ENCODE assay signal across 8 mouse cellular contexts in genomic region chr7:29316976-29317375, GRCm38 (mm10). TPM values are rescaled to one million over a fixed set of nuclear protein-coding genes. Genes with fewer than 3 reads are reported as not detected.
DNase-seq lines count a peak whose midpoint lies in the region; ATAC-seq and TF ChIP-seq lines count a peak whose summit lies in the region.

No protein-coding gene starts in this region.

- peaks cover 25% of the 10 kb centered on the region for H3K4me1 ChIP-seq in heart, embryonic 11.5 days (ENCODE audit: control insufficient read depth, insufficient read depth, low read length)
- H3K4me1 ChIP-seq in forebrain, postnatal 0 days (ENCODE audit: insufficient read depth), result peaks cover 76% of the 10 kb centered on the region
- peaks cover 82% of the 10 kb centered on the region for H3K4me1 ChIP-seq in midbrain, embryonic 16.5 days (ENCODE audit: control insufficient read depth, insufficient read depth, low read length)

- 0 out of 2 replicates have a peak, but pooled peaks have one; percentile 25 for ATAC-seq in heart, embryonic 11.5 days (replicated peaks; ENCODE audit: insufficient number of reproducible peaks, low FRiP score, low TSS enrichment)
- ATAC-seq in forebrain, postnatal 0 days, result peak; percentile 47
- peak; percentile 23 for ATAC-seq in midbrain, embryonic 16.5 days

- H3K4me2 ChIP-seq in heart, embryonic 11.5 days, result peak overlapping the region; percentile 23
- peak overlapping the region; percentile 33; the same call in 1 of the 2 replicates for H3K4me2 ChIP-seq in forebrain, postnatal 0 days (ENCODE audit: low read depth)
- peak overlapping the region; percentile 37 for H3K4me2 ChIP-seq in midbrain, embryonic 16.5 days (ENCODE audit: low read length)

- H3K27ac ChIP-seq in heart, embryonic 11.5 days (ENCODE audit: low read depth, low read length), result peak overlapping the region; percentile 29; the same call in 1 of the 2 replicates
- H3K27ac ChIP-seq in forebrain, postnatal 0 days (ENCODE audit: low read depth, low read length), result peak overlapping the region; percentile 95
- peak overlapping the region; percentile 96 for H3K27ac ChIP-seq in midbrain, embryonic 16.5 days (ENCODE audit: low read length)

- no peak overlapping the region for H3K9ac ChIP-seq in heart, embryonic 11.5 days (ENCODE audit: low read depth, low read length)
- peak overlapping the region; percentile 46 for H3K9ac ChIP-seq in forebrain, postnatal 0 days
- H3K9ac ChIP-seq in midbrain, embryonic 16.5 days (ENCODE audit: low read depth, low read length), result peak overlapping the region; percentile 51

- TF ChIP-seq CTCF in forebrain, postnatal 0 days (IDR thresholded peaks at IDR 0.05; ENCODE audit: low read depth), result peak; percentile 40; the same call in 1 of the 2 replicates

- WGBS in heart, embryonic 11.5 days (ENCODE audit: insufficient replicate concordance), result 7% methylated on average over 10 of the region's 10 CpGs
- 3% methylated on average over 10 of the region's 10 CpGs for WGBS in forebrain, postnatal 0 days
- 2% methylated on average over 6 of the region's 10 CpGs for WGBS in midbrain, embryonic 16.5 days

- H3K36me3 ChIP-seq in heart, embryonic 11.5 days (ENCODE audit: control insufficient read depth, insufficient read depth, low read length), result no peaks in the 10 kb centered on the region
- peaks cover 20% of the 10 kb centered on the region for H3K36me3 ChIP-seq in forebrain, postnatal 0 days (ENCODE audit: insufficient read depth)
- H3K36me3 ChIP-seq in midbrain, embryonic 16.5 days (ENCODE audit: control insufficient read depth, insufficient read depth, low read length), result peaks cover 3% of the 10 kb centered on the region; the same call in 1 of the 2 replicates

- no peak for DNase-seq in heart, adult 11 months
- peak; percentile 70 to 77 for DNase-seq in cerebellum, adult 18-20 months
- DNase-seq in forebrain, postnatal 0 days, result peak; percentile 87
- peak; percentile 74 to 84 for DNase-seq in left cerebral cortex, postnatal 25 days (ENCODE audit: low spot score in 2 of 2)
- DNase-seq in thymus, postnatal 25 days, result peak; percentile 50
- no peak for DNase-seq in spleen, postnatal 36 days (ENCODE audit: low spot score in 2 of 2)

- intact Hi-C loops in left cerebral cortex, postnatal 25 days (cut with DNase I), result no loop called here

- H3K27me3 ChIP-seq in heart, embryonic 11.5 days (ENCODE audit: control insufficient read depth, insufficient read depth, low read length), result peaks cover 20% of the 10 kb centered on the region
- H3K27me3 ChIP-seq in forebrain, postnatal 0 days (ENCODE audit: insufficient read depth, low read length), result no peaks in the 10 kb centered on the region
- H3K27me3 ChIP-seq in midbrain, embryonic 16.5 days (ENCODE audit: control insufficient read depth, insufficient read depth, low read depth, low read length), result no peaks in the 10 kb centered on the region

- no peaks in the 10 kb centered on the region for H3K9me3 ChIP-seq in heart, embryonic 11.5 days (replicated peaks; ENCODE audit: control insufficient read depth, low read length)
- H3K9me3 ChIP-seq in forebrain, postnatal 0 days (ENCODE audit: low read length), result no peaks in the 10 kb centered on the region
- no peaks in the 10 kb centered on the region for H3K9me3 ChIP-seq in midbrain, embryonic 16.5 days (replicated peaks; ENCODE audit: control insufficient read depth, low read length, poor library complexity, severe bottlenecking)

- H3K4me3 ChIP-seq in heart, embryonic 11.5 days (ENCODE audit: low read depth, low read length), result no peak overlapping the region
- H3K4me3 ChIP-seq in forebrain, postnatal 0 days (ENCODE audit: low read depth, low read length), result no peak overlapping the region
- H3K4me3 ChIP-seq in midbrain, embryonic 16.5 days (ENCODE audit: low read depth, low read length), result no peak overlapping the region

RNA-seq across cellular contexts. Expression of gene Dpf1, which starts 13.2 kb away (rescaled TPM):
- 2.9 and 3.3 TPM in 2 replicates for polyA plus RNA-seq in heart, embryonic 11.5 days (2014; fragmentation: Nextera tagmentation; extraction: Ambion mirVana)
- total RNA-seq in forebrain, postnatal 0 days (2014; rRNA removed), result 246 and 291 TPM in 2 replicates
- polyA plus RNA-seq in forebrain, postnatal 0 days (2015; fragmentation: Nextera tagmentation; extraction: Ambion mirVana), result 243 and 248 TPM in 2 replicates
- total RNA-seq in left cerebral cortex, postnatal 25 days (2021), result 100 to 1,000 TPM; 110 to 115 TPM
- polyA plus RNA-seq in midbrain, embryonic 16.5 days (2015; fragmentation: Nextera tagmentation; extraction: Ambion mirVana), result 223 and 226 TPM in 2 replicates

RNA-seq across cellular contexts. Expression of gene Ppp1r14a, which starts 27.9 kb away (rescaled TPM):
- 9.4 and 10.3 TPM in 2 replicates for polyA plus RNA-seq in heart, embryonic 11.5 days (2014; fragmentation: Nextera tagmentation; extraction: Ambion mirVana)
- 1.5 and 2.0 TPM in 2 replicates for total RNA-seq in forebrain, postnatal 0 days (2014; rRNA removed)
- polyA plus RNA-seq in forebrain, postnatal 0 days (2015; fragmentation: Nextera tagmentation; extraction: Ambion mirVana), result 2.3 and 2.8 TPM in 2 replicates
- 10 to 100 TPM; 13.6 to 14.2 TPM for total RNA-seq in left cerebral cortex, postnatal 25 days (2021)
- 2.5 and 2.7 TPM in 2 replicates for polyA plus RNA-seq in midbrain, embryonic 16.5 days (2015; fragmentation: Nextera tagmentation; extraction: Ambion mirVana)

RNA-seq across cellular contexts. Expression of gene Spint2, which starts 35.3 kb away (rescaled TPM):
- 39.2 and 42.8 TPM in 2 replicates for polyA plus RNA-seq in heart, embryonic 11.5 days (2014; fragmentation: Nextera tagmentation; extraction: Ambion mirVana)
- 32.3 and 36.7 TPM in 2 replicates for total RNA-seq in forebrain, postnatal 0 days (2014; rRNA removed)
- polyA plus RNA-seq in forebrain, postnatal 0 days (2015; fragmentation: Nextera tagmentation; extraction: Ambion mirVana), result 94.6 and 127 TPM in 2 replicates
- 10 to 100 TPM; 21.1 to 24.4 TPM for total RNA-seq in left cerebral cortex, postnatal 25 days (2021)
- polyA plus RNA-seq in midbrain, embryonic 16.5 days (2015; fragmentation: Nextera tagmentation; extraction: Ambion mirVana), result 81.2 and 89.7 TPM in 2 replicates

Comparison
In these comparisons a context has a peak if more than half of its experiments do, and no peak if none do; other contexts are left out.
1. H3K27ac ChIP-seq: peak in every context shown above with its lines; median percentile 96 in midbrain, embryonic 16.5 days; 95 in forebrain, postnatal 0 days; 29 in heart, embryonic 11.5 days.
2. DNase-seq: peak in cerebellum, adult 18-20 months (2 of 2), forebrain, postnatal 0 days (single experiment), left cerebral cortex, postnatal 25 days (2 of 2) and thymus, postnatal 25 days (single experiment); none in heart, adult 11 months (single experiment) and spleen, postnatal 36 days (0 of 2).
3. RNA of gene Dpf1, which starts 13.2 kb away (polyA plus RNA-seq): 243 to 248 TPM in forebrain, postnatal 0 days and 223 to 226 TPM in midbrain, embryonic 16.5 days; 2.9 to 3.3 TPM in heart, embryonic 11.5 days; every median in the first group is over 10 times any median in the second.
4. Peak in every context shown above with its lines, with median percentiles within 50 percentile points of each other: ATAC-seq and H3K4me2 ChIP-seq.